Mouse (Mus musculus): ENCODE data around the gene Itgb2l. TPM values are rescaled to one million over a fixed set of nuclear protein-coding genes. Genes with fewer than 3 reads are reported as not detected.

The Itgb2l gene
- polyA plus RNA-seq, 1 experiment from 2014 or later = 8.4 TPM

- no peak for ATAC-seq (ENCODE audit: low read depth)
- H3K4me3 ChIP-seq (ENCODE audit: low read depth, low read length) = no peak overlapping the region
- H3K9ac ChIP-seq (ENCODE audit: low read depth, low read length) = no peak overlapping the region
- H3K4me1 ChIP-seq (ENCODE audit: control insufficient read depth, low read depth, low read length) = no peaks in the 10 kb centered on the region
- H3K27ac ChIP-seq (ENCODE audit: low read length) = no peak overlapping the region
- no peaks in the 10 kb centered on the region for H3K9me3 ChIP-seq (replicated peaks; ENCODE audit: control insufficient read depth, low read length)
- 55% methylated on average over 5 of the region's 5 CpGs for WGBS (ENCODE audit: insufficient replicate concordance)
- no peak overlapping the region for H3K4me2 ChIP-seq (ENCODE audit: low read depth, low read length)
- no peaks in the 10 kb centered on the region for H3K36me3 ChIP-seq (ENCODE audit: control insufficient read depth, insufficient read depth)
- no peaks in the 10 kb centered on the region for H3K27me3 ChIP-seq (ENCODE audit: control insufficient read depth, insufficient read depth, low read depth, low read length)
These were observed 60.8 kb downstream of the Itgb2l start for GRCm38 (mm10) chr16:96382496-96383181.

- WGBS (ENCODE audit: insufficient replicate concordance) = 82% methylated on average over 12 of the region's 12 CpGs
These were observed 62.0 kb downstream of the Itgb2l start for GRCm38 (mm10) chr16:96381435-96381834.

GRCm38 (mm10) chr16:96378111-96378510 is 65.3 kb downstream of the Itgb2l start:
- no peak overlapping the region for H3K9ac ChIP-seq (ENCODE audit: low read depth, low read length)
- no peak for ATAC-seq (ENCODE audit: low read depth)
- no peaks in the 10 kb centered on the region for H3K27me3 ChIP-seq (ENCODE audit: control insufficient read depth, insufficient read depth, low read depth, low read length)
- 69% methylated on average over 10 of the region's 10 CpGs for WGBS (ENCODE audit: insufficient replicate concordance)
- no peaks in the 10 kb centered on the region for H3K4me1 ChIP-seq (ENCODE audit: control insufficient read depth, low read depth, low read length)
- no peak overlapping the region for H3K4me3 ChIP-seq (ENCODE audit: low read depth, low read length)
- no peak overlapping the region for H3K4me2 ChIP-seq (ENCODE audit: low read depth, low read length)
- no peak overlapping the region for H3K27ac ChIP-seq (ENCODE audit: low read length)
- H3K9me3 ChIP-seq (replicated peaks; ENCODE audit: control insufficient read depth, low read length) = no peaks in the 10 kb centered on the region
- no peaks in the 10 kb centered on the region for H3K36me3 ChIP-seq (ENCODE audit: control insufficient read depth, insufficient read depth)

More at GRCm38 (mm10) chr16:96381435-96381834, 62.0 kb downstream of the Itgb2l start:
- ATAC-seq (ENCODE audit: low read depth) = no peak
- H3K4me1 ChIP-seq (ENCODE audit: control insufficient read depth, low read depth, low read length) = no peaks in the 10 kb centered on the region
- H3K4me3 ChIP-seq (ENCODE audit: low read depth, low read length) = no peak overlapping the region
- no peaks in the 10 kb centered on the region for H3K9me3 ChIP-seq (replicated peaks; ENCODE audit: control insufficient read depth, low read length)
- H3K4me2 ChIP-seq (ENCODE audit: low read depth, low read length) = no peak overlapping the region
- no peak overlapping the region for H3K9ac ChIP-seq (ENCODE audit: low read depth, low read length)
- no peaks in the 10 kb centered on the region for H3K27me3 ChIP-seq (ENCODE audit: control insufficient read depth, insufficient read depth, low read depth, low read length)
- H3K36me3 ChIP-seq (ENCODE audit: control insufficient read depth, insufficient read depth) = no peaks in the 10 kb centered on the region
- no peak overlapping the region for H3K27ac ChIP-seq (ENCODE audit: low read length)

GRCm38 (mm10) chr16:96376342-96376741 is 67.1 kb downstream of the Itgb2l start:
- no peak for ATAC-seq (ENCODE audit: low read depth)
- Histone ChIP-seq H3K27me3 (ENCODE audit: control insufficient read depth, insufficient read depth, low read depth, low read length) (no peaks in the 10 kb centered on the region), H3K4me3 (ENCODE audit: low read depth, low read length) (no peak overlapping the region), H3K9me3 (replicated peaks; ENCODE audit: control insufficient read depth, low read length) (no peaks in the 10 kb centered on the region), H3K9ac (ENCODE audit: low read depth, low read length) (no peak overlapping the region), H3K4me1 (ENCODE audit: control insufficient read depth, low read depth, low read length) (no peaks in the 10 kb centered on the region; the same call in none of the 2 replicates), H3K36me3 (ENCODE audit: control insufficient read depth, insufficient read depth) (no peaks in the 10 kb centered on the region), H3K4me2 (ENCODE audit: low read depth, low read length) (no peak overlapping the region), H3K27ac (ENCODE audit: low read length) (no peak overlapping the region)
- 31% methylated on average over 7 of the region's 7 CpGs for WGBS (ENCODE audit: insufficient replicate concordance)

- no peak overlapping the region for H3K4me3 ChIP-seq (ENCODE audit: low read depth, low read length)
- H3K27ac ChIP-seq (ENCODE audit: low read length) = no peak overlapping the region
- H3K9ac ChIP-seq (ENCODE audit: low read depth, low read length) = no peak overlapping the region
- no peaks in the 10 kb centered on the region for H3K36me3 ChIP-seq (ENCODE audit: control insufficient read depth, insufficient read depth)
- 51% methylated on average over 7 of the region's 7 CpGs for WGBS (ENCODE audit: insufficient replicate concordance)
- H3K4me1 ChIP-seq (ENCODE audit: control insufficient read depth, low read depth, low read length) = no peaks in the 10 kb centered on the region; the same call in none of the 2 replicates
- no peak for ATAC-seq (ENCODE audit: low read depth)
- H3K9me3 ChIP-seq (replicated peaks; ENCODE audit: control insufficient read depth, low read length) = no peaks in the 10 kb centered on the region
- H3K27me3 ChIP-seq (ENCODE audit: control insufficient read depth, insufficient read depth, low read depth, low read length) = no peaks in the 10 kb centered on the region
- no peak overlapping the region for H3K4me2 ChIP-seq (ENCODE audit: low read depth, low read length)
These were observed 67.9 kb downstream of the Itgb2l start for GRCm38 (mm10) chr16:96375538-96375937.

- H3K27me3 ChIP-seq (ENCODE audit: control insufficient read depth, insufficient read depth, low read depth, low read length) = no peaks in the 10 kb centered on the region
- no peak overlapping the region for H3K4me2 ChIP-seq (ENCODE audit: low read depth, low read length)
- no peak for ATAC-seq (ENCODE audit: low read depth)
- no peak overlapping the region for H3K9ac ChIP-seq (ENCODE audit: low read depth, low read length)
- H3K36me3 ChIP-seq (ENCODE audit: control insufficient read depth, insufficient read depth) = no peaks in the 10 kb centered on the region
- H3K27ac ChIP-seq (ENCODE audit: low read length) = no peak overlapping the region
- peaks cover 3% of the 10 kb centered on the region for H3K4me1 ChIP-seq (ENCODE audit: control insufficient read depth, low read depth, low read length)
- H3K4me3 ChIP-seq (ENCODE audit: low read depth, low read length) = no peak overlapping the region
- H3K9me3 ChIP-seq (replicated peaks; ENCODE audit: control insufficient read depth, low read length) = no peaks in the 10 kb centered on the region
- WGBS (ENCODE audit: insufficient replicate concordance) = 40% methylated on average over 8 of the region's 8 CpGs
These were observed 70.7 kb downstream of the Itgb2l start for GRCm38 (mm10) chr16:96372752-96373118.

Other genes starting within 250 kb of the Itgb2l start
- gene Sh3bgr, start 243.2 kb downstream of the Itgb2l start, polyA plus RNA-seq (2015; fragmentation: Nextera tagmentation; extraction: Ambion mirVana) = 0.64 and 1.3 TPM in 2 replicates
- 0.02 and 0.05 TPM in 2 replicates for gene B3galt5, start 207.8 kb downstream of the Itgb2l start, polyA plus RNA-seq (2015; fragmentation: Nextera tagmentation; extraction: Ambion mirVana)
- gene Pcp4, start 24.0 kb upstream of the Itgb2l start, polyA plus RNA-seq (2015; fragmentation: Nextera tagmentation; extraction: Ambion mirVana) = 0.16 and 0.51 TPM in 2 replicates